Mouse (Mus musculus) hindbrain, embryonic 13.5 days (tissue): ENCODE results near the gene 4933402J07Rik. TPM values are rescaled to one million over a fixed set of nuclear protein-coding genes. Genes with fewer than 3 reads are reported as not detected.

Experiments
- ATAC-seq: fragments of 200-750 bp; cut with Nextera tagmentation; 2 replicates; pipeline ENCODE4 v1.8.0; 2017; ENCODE audit warnings: moderate TSS enrichment; ENCODE audit not compliant: low FRiP score
- H3K27ac ChIP-seq: fragments of 300-500 bp; sonication (generic); 2 replicates; pipeline ENCODE4 v1.5.1; 2015; ENCODE audit warnings: inconsistent platforms, mild to moderate bottlenecking, moderate library complexity
- H3K27me3 ChIP-seq: fragments of 300-500 bp; sonication (generic); 2 replicates; pipeline ENCODE4 v1.6.1; 2015; ENCODE audit warnings: mild to moderate bottlenecking, inconsistent platforms
- H3K36me3 ChIP-seq: fragments of 300-500 bp; sonication (generic); 2 replicates; pipeline ENCODE4 v1.6.1; 2015; ENCODE audit warnings: mild to moderate bottlenecking, inconsistent platforms
- H3K4me1 ChIP-seq: fragments of 300-500 bp; sonication (generic); replicated peaks from 2 replicates; pipeline ENCODE4 v1.6.1; 2015; ENCODE audit warnings: inconsistent platforms
- H3K4me2 ChIP-seq: fragments of 300-500 bp; sonication (generic); 2 replicates; pipeline ENCODE4 v1.6.1; 2015; ENCODE audit warnings: inconsistent platforms, mild to moderate bottlenecking, moderate library complexity
- H3K4me3 ChIP-seq: fragments of 300-500 bp; sonication (generic); 2 replicates; pipeline ENCODE4 v1.5.1; 2015; ENCODE audit warnings: mild to moderate bottlenecking, inconsistent platforms
- H3K9ac ChIP-seq: fragments of 300-500 bp; sonication (generic); 2 replicates; pipeline ENCODE4 v1.6.1; 2015; ENCODE audit warnings: mild to moderate bottlenecking, inconsistent platforms
- H3K9me3 ChIP-seq: fragments of 300-500 bp; sonication (generic); 2 replicates; pipeline ENCODE4 v1.6.1; 2016; ENCODE audit warnings: inconsistent platforms
- WGBS: fragments of 180-500 bp; shearing (Covaris S2); methylation state at CpG from one replicate; pipeline ENCODE4 v1.1.7; 2015; 5-methylcytosine and 5-hydroxymethylcytosine counted together
- polyA plus RNA-seq: library from polyadenylated mRNA; unstranded; fragments of >200 nt; fragmentation: Nextera tagmentation; extraction: Ambion mirVana; gene quantifications from 2 replicates; pipeline ENCODE4 v1.2.1, GENCODE M21; 2015

The 4933402J07Rik gene
- polyA plus RNA-seq: not detected in 2 replicates

DNA sequence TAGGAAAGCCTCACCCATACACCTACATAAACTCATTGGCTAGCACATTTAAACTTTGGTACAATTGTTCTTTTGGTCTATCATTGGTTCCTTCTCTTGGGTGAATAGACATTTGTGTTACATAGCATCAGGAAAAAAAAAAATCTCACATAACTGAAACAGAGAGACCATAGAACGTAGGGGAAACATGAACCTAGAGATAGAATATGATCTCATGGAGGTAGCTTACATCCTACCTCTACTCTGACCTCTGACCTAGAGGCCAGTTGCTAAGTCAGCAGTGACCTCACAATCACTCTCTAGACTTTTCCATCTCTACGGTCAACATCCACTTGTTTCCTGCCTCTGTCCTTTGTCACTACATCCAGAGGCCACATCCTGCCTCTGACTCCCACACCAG lies at the start of gene 4933402J07Rik:
TSS of gene 4933402J07Rik (plus strand) at position 301 of the 400 bp plus-strand sequence.
- Histone ChIP-seq H3K4me1 (no peaks in the 10 kb centered on the region), H3K9me3 (peaks cover 5% of the 10 kb centered on the region), H3K4me3 (no peak within 1 kb of the TSS), H3K4me2 (no peak within 1 kb of the TSS), H3K27me3 (no peaks in the 10 kb centered on the region), H3K27ac (no peak within 1 kb of the TSS), H3K36me3 (no peaks in the 10 kb centered on the region), H3K9ac (no peak within 1 kb of the TSS)
- 79% methylated on average over 2 of the region's 2 CpGs for WGBS
- ATAC-seq: no peak

DNA sequence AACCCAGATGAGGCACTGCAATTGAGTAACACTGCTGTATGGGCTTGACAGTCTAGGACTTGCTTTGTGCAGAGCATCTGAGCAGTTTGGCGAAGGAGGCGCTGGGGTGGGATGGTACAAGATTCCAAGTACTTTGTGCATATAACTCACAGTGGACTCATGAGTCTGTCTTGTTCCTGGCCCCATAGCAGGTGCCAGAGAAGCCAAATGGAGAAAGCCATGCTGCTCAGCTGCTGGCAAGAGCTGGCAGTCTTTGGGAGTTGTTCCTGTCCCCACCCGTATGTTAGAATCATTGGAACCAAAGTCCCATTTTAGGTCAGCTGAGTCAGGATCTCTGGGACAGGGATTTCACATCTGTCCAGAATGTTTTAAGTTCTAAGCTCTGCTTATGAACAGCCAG lies 46.5 kb upstream of the 4933402J07Rik start:
- H3K36me3 ChIP-seq: no peaks in the 10 kb centered on the region
- WGBS: 98% methylated on average over 3 of the region's 3 CpGs

DNA sequence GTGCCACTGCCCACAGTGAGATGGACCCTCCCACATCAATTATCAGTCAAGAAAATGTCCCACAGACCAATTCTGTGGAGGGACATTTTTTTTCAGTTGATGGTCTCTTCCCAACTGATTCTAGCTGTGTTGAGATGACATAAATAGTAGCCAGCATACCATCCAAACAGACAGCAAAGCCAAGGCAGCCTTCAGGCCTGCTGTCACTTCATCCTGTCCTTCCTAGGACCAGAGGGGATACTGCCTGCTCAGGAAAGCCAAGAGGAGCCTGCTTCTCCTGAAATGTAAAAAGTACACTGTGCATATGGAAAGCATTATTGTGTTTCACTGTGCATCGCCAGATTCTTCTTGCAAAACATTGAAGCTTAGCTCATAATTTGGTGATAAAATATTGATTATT lies 38.6 kb upstream of the 4933402J07Rik start:
- Histone ChIP-seq H3K4me3 (no peak overlapping the region), H3K36me3 (no peaks in the 10 kb centered on the region), H3K27ac (no peak overlapping the region), H3K4me1 (no peaks in the 10 kb centered on the region), H3K4me2 (no peak overlapping the region), H3K9ac (no peak overlapping the region), H3K9me3 (no peaks in the 10 kb centered on the region), H3K27me3 (no peaks in the 10 kb centered on the region)
- WGBS: 83% methylated on average over 1 of the region's 1 CpGs
- ATAC-seq: no peak

More for the DNA sequence above, 46.5 kb upstream of the 4933402J07Rik start:
- H3K4me3 ChIP-seq: no peak overlapping the region
- H3K27me3 ChIP-seq: no peaks in the 10 kb centered on the region
- H3K4me1 ChIP-seq: peaks cover 5% of the 10 kb centered on the region; the same call in 1 of the 2 replicates
- H3K27ac ChIP-seq: no peak overlapping the region
- no peak for ATAC-seq
- H3K9me3 ChIP-seq: no peaks in the 10 kb centered on the region
- H3K4me2 ChIP-seq: no peak overlapping the region
- H3K9ac ChIP-seq: no peak overlapping the region

DNA sequence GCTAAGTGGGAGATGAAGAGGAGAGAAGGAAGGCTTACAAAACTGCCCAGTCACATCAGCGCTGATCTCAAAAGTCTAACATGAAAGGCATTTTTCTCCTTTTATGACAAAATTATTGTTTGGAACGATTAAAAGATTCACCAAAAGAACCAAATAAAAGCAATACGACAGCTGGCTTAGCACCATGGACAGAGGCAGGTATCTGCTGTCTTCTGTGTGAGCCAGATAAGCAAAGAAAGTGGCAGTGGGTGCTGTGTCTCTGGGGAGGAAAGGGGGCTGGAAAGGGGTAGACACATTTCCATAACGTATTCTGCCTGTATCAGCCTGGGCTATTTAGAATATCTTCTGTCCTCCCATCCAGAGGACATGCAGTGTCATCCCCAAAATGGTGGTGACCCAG lies 32.5 kb upstream of the 4933402J07Rik start:
- Histone ChIP-seq H3K36me3 (no peaks in the 10 kb centered on the region), H3K4me1 (peaks cover 10% of the 10 kb centered on the region; the same call in 1 of the 2 replicates), H3K27me3 (no peaks in the 10 kb centered on the region; the same call in 1 of the 2 replicates), H3K9ac (no peak overlapping the region), H3K9me3 (no peaks in the 10 kb centered on the region), H3K4me2 (no peak overlapping the region), H3K27ac (no peak overlapping the region), H3K4me3 (no peak overlapping the region)
- 67% methylated on average over 4 of the region's 4 CpGs for WGBS
- no peak for ATAC-seq

DNA sequence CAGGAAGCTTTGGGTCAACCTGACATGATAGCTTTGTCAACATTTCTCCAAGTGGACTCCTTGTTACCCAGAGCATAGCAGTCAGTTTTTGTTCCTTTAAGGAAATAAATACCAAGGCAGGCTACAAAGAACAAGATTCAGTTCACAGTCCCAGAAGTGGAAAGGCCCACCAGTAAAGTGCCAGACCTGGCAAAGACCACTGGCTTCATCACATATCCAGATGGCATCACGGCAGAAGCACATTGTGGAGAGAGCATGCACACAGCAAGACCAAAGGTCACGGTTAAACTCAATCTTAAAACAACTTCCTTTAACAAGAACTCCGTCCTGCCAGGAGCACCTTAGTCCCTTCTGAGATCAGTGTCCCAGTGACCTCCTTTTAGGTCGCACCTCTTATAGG lies 30.2 kb upstream of the 4933402J07Rik start:
- H3K4me2 ChIP-seq: no peak overlapping the region
- no peaks in the 10 kb centered on the region for H3K9me3 ChIP-seq
- H3K27me3 ChIP-seq: peaks cover 6% of the 10 kb centered on the region
- H3K4me3 ChIP-seq: no peak overlapping the region
- H3K4me1 ChIP-seq: peaks cover 14% of the 10 kb centered on the region; the same call in 1 of the 2 replicates
- 89% methylated on average over 4 of the region's 4 CpGs for WGBS
- ATAC-seq: no peak
- no peak overlapping the region for H3K9ac ChIP-seq
- no peak overlapping the region for H3K27ac ChIP-seq
- no peaks in the 10 kb centered on the region for H3K36me3 ChIP-seq

DNA sequence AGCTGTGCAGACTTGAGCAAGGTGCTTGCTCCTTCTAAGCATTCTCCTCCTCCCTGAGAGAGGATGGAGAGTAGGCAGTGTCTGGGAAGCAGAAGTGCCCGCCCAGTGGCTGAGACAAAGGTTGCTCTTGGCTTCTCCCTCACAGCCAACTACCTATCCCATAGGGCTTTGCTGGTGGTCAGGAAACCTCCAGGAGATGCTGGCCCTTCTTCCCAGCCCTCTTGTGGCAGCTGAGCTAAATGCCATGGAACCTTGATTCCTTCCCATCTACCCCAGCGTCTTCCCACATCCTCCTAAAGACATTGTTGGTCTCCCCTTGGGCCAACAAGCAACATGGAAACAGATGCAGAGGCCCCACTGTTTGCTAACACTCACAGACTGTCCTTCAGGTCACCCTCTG lies 28.8 kb upstream of the 4933402J07Rik start:
- WGBS: 58% methylated on average over 2 of the region's 2 CpGs
- no peak for ATAC-seq
- H3K36me3 ChIP-seq: no peaks in the 10 kb centered on the region
- H3K4me2 ChIP-seq: no peak overlapping the region
- peaks cover 17% of the 10 kb centered on the region; the same call in 1 of the 2 replicates for H3K4me1 ChIP-seq
- no peak overlapping the region for H3K4me3 ChIP-seq
- peaks cover 8% of the 10 kb centered on the region for H3K27me3 ChIP-seq
- 0 out of 2 replicates have a peak overlapping the region, but pooled peaks have one; percentile 30 for H3K27ac ChIP-seq
- H3K9me3 ChIP-seq: no peaks in the 10 kb centered on the region
- H3K9ac ChIP-seq: no peak overlapping the region

DNA sequence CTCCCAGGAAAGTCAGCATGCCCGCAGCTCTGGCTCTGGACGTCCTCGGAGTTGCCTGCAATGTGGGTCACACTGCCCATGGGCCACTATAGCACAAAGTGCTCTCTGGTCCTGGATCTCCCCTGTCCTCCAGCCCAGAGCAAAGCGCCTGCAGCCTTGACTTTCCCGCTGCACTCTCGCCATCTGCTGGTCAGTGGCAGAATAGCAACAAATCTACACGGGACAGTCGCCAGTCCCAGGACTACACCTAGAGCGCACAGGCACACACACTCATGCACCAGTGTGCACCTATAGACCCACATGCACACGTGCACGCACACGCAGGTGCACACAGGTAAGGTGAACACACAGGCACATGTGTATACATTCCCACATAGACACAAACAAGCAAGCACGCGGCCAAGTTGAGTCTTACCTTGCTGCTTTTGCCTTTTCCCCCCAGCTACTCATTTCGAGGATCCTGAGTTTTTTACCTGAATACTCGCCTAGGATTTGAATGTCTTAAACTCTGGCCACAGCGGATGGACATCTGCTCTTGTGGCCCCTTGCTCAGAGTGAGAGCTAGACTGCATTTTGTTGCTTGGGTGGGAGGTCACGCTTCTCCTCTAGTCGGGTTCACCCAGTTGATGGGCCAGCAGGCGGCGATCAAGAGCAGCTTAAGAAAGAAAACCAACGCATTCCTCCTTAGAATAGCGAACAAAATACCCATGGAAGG lies 26.9 kb upstream of the 4933402J07Rik start:
- Histone ChIP-seq H3K4me1 (peaks cover 25% of the 10 kb centered on the region; the same call in 1 of the 2 replicates), H3K9me3 (no peaks in the 10 kb centered on the region), H3K36me3 (no peaks in the 10 kb centered on the region), H3K27me3 (peaks cover 12% of the 10 kb centered on the region), H3K27ac (no peak overlapping the region; the same call in 1 of the 2 replicates), H3K4me3 (no peak overlapping the region), H3K9ac (no peak overlapping the region), H3K4me2 (peak overlapping the region; percentile 39)
- 6% methylated on average over 23 of the region's 23 CpGs for WGBS
- peak; percentile 76 for ATAC-seq

DNA sequence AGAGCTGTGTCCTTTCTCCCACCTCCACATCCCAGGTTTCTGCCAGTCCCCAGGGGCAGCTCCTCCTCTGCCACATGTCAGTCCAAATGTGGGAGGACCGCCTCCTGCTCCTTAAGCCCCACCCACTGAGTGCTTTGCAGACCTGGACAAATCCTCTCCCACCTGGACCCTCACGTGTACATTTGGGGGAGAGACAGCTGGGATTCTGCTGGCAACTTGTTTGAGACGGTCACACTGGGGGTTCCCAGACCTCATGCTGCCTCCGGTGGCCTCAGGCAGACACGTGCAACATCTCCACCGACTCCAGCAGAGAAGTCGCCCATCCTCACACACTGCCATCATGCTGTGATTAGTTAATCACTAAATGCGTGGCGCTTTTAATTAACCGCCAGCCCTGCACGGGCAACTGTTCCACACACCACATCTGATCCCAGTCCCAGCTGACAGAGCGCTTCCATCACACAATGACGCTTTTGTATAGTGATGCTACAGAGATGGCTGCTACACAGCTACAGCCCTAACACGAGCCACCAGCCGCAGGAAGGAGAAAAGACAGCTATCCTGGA lies 23.7 kb upstream of the 4933402J07Rik start:
- Histone ChIP-seq H3K9ac (peak overlapping the region; percentile 19; the same call in 1 of the 2 replicates), H3K9me3 (no peaks in the 10 kb centered on the region), H3K4me2 (peak overlapping the region; percentile 44), H3K4me3 (peak overlapping the region; percentile 15), H3K4me1 (peaks cover 20% of the 10 kb centered on the region; the same call in 1 of the 2 replicates), H3K27me3 (peaks cover 12% of the 10 kb centered on the region), H3K36me3 (no peaks in the 10 kb centered on the region), H3K27ac (no peak overlapping the region)
- 14% methylated on average over 15 of the region's 15 CpGs for WGBS
- peak; percentile 47 for ATAC-seq

DNA sequence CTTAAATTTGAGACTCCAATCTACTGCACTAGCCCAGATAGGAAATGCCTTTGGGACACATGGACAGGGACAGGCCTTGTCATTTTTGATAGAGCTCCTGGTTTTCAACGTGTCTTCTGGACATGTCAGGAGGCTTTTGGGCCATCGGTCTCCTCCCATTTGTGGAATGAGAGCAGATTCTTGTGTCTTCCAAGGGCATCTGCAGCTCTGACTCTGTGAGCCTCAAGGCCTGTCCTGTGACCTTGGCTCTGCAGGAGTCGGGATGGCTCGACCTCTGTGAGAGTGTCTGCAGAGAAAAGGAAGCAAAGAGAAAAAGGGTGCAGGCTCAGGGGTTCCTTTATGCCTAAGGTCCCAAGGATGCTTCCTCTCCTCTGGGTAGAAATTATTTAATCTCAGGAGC lies 13.8 kb upstream of the 4933402J07Rik start:
- no peaks in the 10 kb centered on the region for H3K36me3 ChIP-seq
- no peak overlapping the region for H3K4me2 ChIP-seq
- H3K9ac ChIP-seq: no peak overlapping the region
- H3K4me3 ChIP-seq: no peak overlapping the region
- no peaks in the 10 kb centered on the region for H3K9me3 ChIP-seq
- H3K27me3 ChIP-seq: no peaks in the 10 kb centered on the region
- no peak for ATAC-seq
- H3K4me1 ChIP-seq: no peaks in the 10 kb centered on the region
- H3K27ac ChIP-seq: no peak overlapping the region
- 82% methylated on average over 4 of the region's 4 CpGs for WGBS

DNA sequence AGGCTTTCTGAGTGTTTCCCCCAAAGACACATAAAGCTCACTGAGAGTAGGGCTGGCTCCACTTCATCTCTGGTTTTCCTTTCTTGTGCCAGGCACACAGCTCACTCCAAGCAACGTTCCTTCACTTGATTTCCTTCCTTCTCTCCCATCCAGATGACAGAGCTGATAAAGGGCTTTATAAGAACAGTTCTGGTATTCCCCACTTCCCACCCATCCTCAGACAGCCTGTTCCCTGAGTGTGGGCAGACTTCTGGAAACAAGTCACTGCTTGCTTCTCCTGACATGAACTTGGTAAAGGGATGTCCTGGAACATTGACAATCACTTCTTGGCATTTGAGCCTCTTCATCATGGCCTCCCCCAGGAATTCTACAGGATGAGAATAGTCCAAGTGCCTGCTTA lies 10.9 kb upstream of the 4933402J07Rik start:
- Histone ChIP-seq H3K27me3 (no peaks in the 10 kb centered on the region), H3K4me3 (no peak overlapping the region), H3K27ac (no peak overlapping the region), H3K36me3 (no peaks in the 10 kb centered on the region), H3K4me1 (no peaks in the 10 kb centered on the region), H3K9ac (no peak overlapping the region), H3K9me3 (no peaks in the 10 kb centered on the region), H3K4me2 (no peak overlapping the region)
- no peak for ATAC-seq
- 85% methylated on average over 1 of the region's 1 CpGs for WGBS

DNA sequence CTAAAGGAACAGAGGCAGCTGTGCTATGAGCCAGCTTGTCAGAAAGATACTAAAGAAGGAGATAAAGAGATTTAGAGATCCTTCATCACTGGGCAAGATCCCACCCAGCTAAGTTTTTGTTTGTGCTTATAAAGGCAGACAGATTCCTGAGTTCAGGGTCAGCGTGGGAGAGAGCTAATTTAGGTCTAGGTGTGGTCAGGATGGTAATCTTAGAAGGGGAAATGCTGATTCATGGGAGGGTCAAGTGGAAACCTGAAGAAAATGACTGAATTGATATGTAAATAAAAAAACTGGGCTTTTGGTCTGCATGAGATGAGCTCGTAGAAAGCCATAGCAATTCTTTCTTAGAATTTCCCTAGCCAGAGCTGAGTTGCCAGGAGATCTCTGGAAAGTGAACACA lies 2.9 kb upstream of the 4933402J07Rik start:
- H3K9me3 ChIP-seq: peaks cover 5% of the 10 kb centered on the region
- H3K27me3 ChIP-seq: no peaks in the 10 kb centered on the region
- no peaks in the 10 kb centered on the region for H3K36me3 ChIP-seq
- no peak overlapping the region for H3K4me2 ChIP-seq
- H3K9ac ChIP-seq: no peak overlapping the region
- H3K4me1 ChIP-seq: no peaks in the 10 kb centered on the region
- 73% methylated on average over 2 of the region's 2 CpGs for WGBS
- no peak for ATAC-seq
- no peak overlapping the region for H3K27ac ChIP-seq
- H3K4me3 ChIP-seq: no peak overlapping the region

DNA sequence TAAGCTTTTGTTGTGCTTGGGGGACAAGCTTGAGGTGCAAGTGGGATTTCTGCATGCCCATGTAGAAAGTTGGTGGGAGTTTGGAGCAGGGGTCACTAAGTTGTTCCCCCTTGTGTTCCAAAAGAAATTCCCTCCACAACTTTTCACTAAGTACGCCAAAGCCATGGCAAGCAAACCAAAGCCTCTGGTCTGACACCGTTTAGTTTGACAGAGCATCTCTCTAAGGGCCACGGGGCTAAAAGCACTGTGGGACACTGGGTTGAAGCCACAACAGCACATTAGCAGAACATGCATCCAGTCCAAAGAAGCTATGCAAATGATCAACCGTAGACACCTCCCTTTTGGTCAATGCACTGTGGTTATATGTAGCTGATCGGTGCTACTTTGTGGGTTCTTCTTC lies 5.5 kb downstream of the 4933402J07Rik start:
- Histone ChIP-seq H3K9me3 (no peaks in the 10 kb centered on the region), H3K4me3 (no peak overlapping the region), H3K4me1 (peaks cover 12% of the 10 kb centered on the region), H3K36me3 (no peaks in the 10 kb centered on the region), H3K27me3 (no peaks in the 10 kb centered on the region), H3K9ac (no peak overlapping the region), H3K4me2 (no peak overlapping the region), H3K27ac (no peak overlapping the region)
- WGBS: 83% methylated on average over 5 of the region's 5 CpGs
- ATAC-seq: no peak
